Mouse (Mus musculus) left cerebral cortex, postnatal 25 days (tissue): ENCODE data around the gene Cyp2d40. TPM values are rescaled to one million over a fixed set of nuclear protein-coding genes. Genes with fewer than 3 reads are reported as not detected.

Source experiments
- microRNA-seq, 2 experiments: library from miRNA; unstranded; fragments of <30 nt; microRNA quantifications; one replicate each; pipeline ENCODE4 v1.2.0; 2022
- total RNA-seq, 2 experiments: library from RNA; stranded (reverse); gene quantifications; 2 replicates each; pipeline ENCODE4 v1.2.3; 2021

Cyp2d40 gene
- total RNA-seq, 2 experiments from 2014 or later = not detected

Small RNA genes lying within 50 kb of the gene (microRNA-seq; reads per million reads assigned to microRNA genes)
- 0 reads per million in 2 experiments for gene Gm27618

Other genes starting within 250 kb of the Cyp2d40 start
- not detected for gene Cyp2d12, start 209.1 kb downstream of the Cyp2d40 start, total RNA-seq
- not detected for gene Cyp2d34, start 143.2 kb downstream of the Cyp2d40 start, total RNA-seq
- not detected for gene Cyp2d26, start 30.1 kb upstream of the Cyp2d40 start, total RNA-seq
- gene Tcf20, start 223.7 kb upstream of the Cyp2d40 start, total RNA-seq = 100 to 1,000 TPM; 181 to 193 TPM